ENCODE assay signal across 18 mouse cellular contexts in the genomic region with DNA sequence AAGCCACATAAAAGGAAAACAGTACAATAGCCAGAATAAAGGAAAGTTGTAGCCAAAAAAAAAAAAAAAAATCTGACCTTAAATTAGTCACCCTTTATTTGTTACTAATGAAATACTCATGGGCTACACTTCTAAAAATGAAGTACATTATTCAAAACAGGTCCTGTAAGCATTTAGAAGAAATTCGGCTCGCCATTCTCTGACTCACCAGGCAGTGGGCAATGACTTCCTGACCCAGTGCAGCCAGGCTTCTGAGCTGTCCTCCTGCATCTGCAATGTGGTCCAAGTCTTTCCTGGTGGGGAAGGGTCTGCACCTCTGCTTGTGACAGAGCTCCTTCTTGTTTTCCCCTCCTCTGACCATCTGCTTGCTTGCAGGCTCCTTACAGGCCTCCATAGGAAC. TPM values are rescaled to one million over a fixed set of nuclear protein-coding genes. Genes with fewer than 3 reads are reported as not detected.
DNase-seq lines count a peak whose midpoint lies in the region.
"Had no signal": no experiment of that assay in that cellular context is flagged by ENCODE, and none has a peak within 500 bp of the region (broad histone marks: within the 10 kb centered on the region; RNA-seq: fewer than 3 reads in every experiment).

No protein-coding gene starts in this region.

- H3K27ac ChIP-seq in limb, embryonic 10.5 days: 0 out of 2 replicates have a peak overlapping the region, but pooled peaks have one; percentile 17
- H3K27ac ChIP-seq: heart, adult 2 months; heart, embryonic 10.5 days; heart, embryonic 13.5 days; hindbrain, embryonic 12.5 days; hindbrain, embryonic 15.5 days had no signal

- H3K36me3 ChIP-seq in limb, embryonic 10.5 days: peaks cover 27% of the 10 kb centered on the region

- H3K27me3 ChIP-seq in limb, embryonic 10.5 days (ENCODE audit: low read depth, poor library complexity, severe bottlenecking): no peaks in the 10 kb centered on the region
- H3K27me3 ChIP-seq: hindbrain, embryonic 12.5 days; hindbrain, embryonic 15.5 days had no signal

- DNase-seq in 3T3-L1 (ENCODE audit: low read depth, low spot score) (peak; percentile 59), NIH3T3 (ENCODE audit: low read depth) (peak; percentile 55)
- DNase-seq in limb, embryonic 10.5 days (ENCODE audit: low spot score): no peak
- DNase-seq in right cerebral cortex, postnatal 14 days: no peak
- DNase-seq in frontal cortex, postnatal 10 days (ENCODE audit: low spot score in 2 of 2): no peak
- no peak for DNase-seq in cerebellum, postnatal 14 days
- DNase-seq: adrenal gland, postnatal 14 days; cerebellum, adult 11-12 months; cerebellum, adult 8-10 months; cerebellum, postnatal 10 days; forebrain, postnatal 0 days; gastrocnemius, postnatal 36 days; heart, adult 2 months; heart, postnatal 14 days had no signal

- no peak overlapping the region for H3K4me3 ChIP-seq in limb, embryonic 10.5 days
- H3K4me3 ChIP-seq: heart, adult 2 months; heart, embryonic 10.5 days; heart, embryonic 13.5 days; hindbrain, embryonic 12.5 days; hindbrain, embryonic 15.5 days had no signal

- 74% methylated on average over 2 of the region's 2 CpGs for WGBS in limb, embryonic 10.5 days

- peaks cover 37% of the 10 kb centered on the region for H3K4me1 ChIP-seq in limb, embryonic 10.5 days
- H3K4me1 ChIP-seq: heart, embryonic 10.5 days; heart, embryonic 13.5 days; hindbrain, embryonic 12.5 days; hindbrain, embryonic 15.5 days had no signal

- no peaks in the 10 kb centered on the region for H3K9me3 ChIP-seq in limb, embryonic 10.5 days (replicated peaks)
- H3K9me3 ChIP-seq: heart, embryonic 10.5 days; heart, embryonic 13.5 days; hindbrain, embryonic 12.5 days; hindbrain, embryonic 15.5 days had no signal

RNA-seq across cellular contexts. Expression of a gene that starts 13.3 kb away (rescaled TPM):
- 30.8 and 32.3 TPM in 2 replicates for polyA plus RNA-seq in limb, embryonic 10.5 days (2016; fragmentation: Nextera tagmentation; extraction: Ambion mirVana)

Comparison
In these comparisons a context has a peak if more than half of its experiments do, and no peak if none do; other contexts are left out.
1. DNase-seq: peak in 3T3-L1 (single experiment) and NIH3T3 (single experiment); none in limb, embryonic 10.5 days (single experiment), right cerebral cortex, postnatal 14 days (single experiment), frontal cortex, postnatal 10 days (0 of 2) and cerebellum, postnatal 14 days (0 of 2).